Mouse (Mus musculus): ENCODE measurements at regions not wholly inside any gene's neighbourhood (a gene's known extent, or its start where the extent isn't known, plus 50 kb on each side); places are given as distances from the start of the nearest gene placed in this dataset.
A peak's percentile ranks its signal among the peaks of the same experiment; 100 is the strongest.

DNA sequence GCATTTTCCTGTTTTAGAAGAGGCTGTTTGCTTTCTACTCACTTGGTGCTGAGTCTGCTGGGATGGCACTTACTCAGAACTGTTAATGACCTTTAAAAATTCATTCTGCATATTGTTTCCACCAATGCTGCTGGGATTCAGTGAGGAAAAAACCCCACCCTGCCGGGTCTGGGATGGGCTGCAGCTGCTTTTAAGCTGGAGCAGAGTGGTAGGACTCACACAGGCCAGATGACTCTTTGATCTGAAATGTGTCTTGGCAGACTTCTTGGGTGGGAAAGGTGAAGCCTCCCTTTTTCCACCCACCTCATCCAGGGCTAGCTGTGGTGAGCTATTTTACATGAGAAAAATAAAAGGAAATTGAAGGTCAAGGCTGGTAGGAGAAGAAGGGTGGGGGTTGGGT, 56.4 kb upstream of the Ddhd1 start:
- DNase-seq (ENCODE audit: low spot score): no peak

DNA sequence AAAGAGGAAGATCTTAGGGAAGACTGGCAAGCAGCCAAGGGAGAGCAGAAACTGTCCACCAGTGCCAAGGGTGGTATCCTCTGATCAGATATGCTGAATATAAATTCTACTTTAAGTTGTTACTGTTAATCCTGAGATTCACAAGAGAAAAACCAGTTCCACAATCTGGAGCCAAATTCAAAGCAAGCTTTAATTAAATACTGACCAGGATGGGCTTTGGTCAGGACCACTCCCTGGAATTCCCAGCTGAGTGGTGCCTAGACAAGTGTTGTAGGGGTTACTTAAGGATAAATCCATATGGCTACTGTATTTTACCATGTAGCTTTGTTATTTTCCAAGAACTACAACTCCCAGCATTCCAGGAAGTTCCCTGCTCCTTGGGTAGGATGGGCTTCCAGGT, 56.8 kb upstream of the Ddhd1 start:
- no peak for DNase-seq (ENCODE audit: low spot score)

DNA sequence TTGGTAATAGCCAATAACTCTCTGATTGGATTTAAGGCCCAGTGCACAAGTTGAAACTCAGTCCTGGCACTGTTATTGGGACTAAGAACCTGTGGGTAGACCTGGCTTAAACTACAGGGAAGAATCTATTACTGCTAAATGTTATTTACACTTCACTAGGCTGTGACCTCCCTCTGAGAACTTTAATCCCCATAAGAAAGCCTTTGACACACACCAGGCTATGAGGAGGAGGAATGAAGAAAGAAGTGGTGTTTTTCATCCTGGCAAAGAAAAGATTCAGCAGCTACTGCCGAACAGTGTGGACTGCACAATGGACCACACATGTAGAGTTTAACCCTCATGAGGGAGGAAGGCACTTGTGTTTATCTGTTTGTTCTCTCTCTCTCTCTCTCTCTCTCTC, 58.2 kb upstream of the Ddhd1 start:
- DNase-seq (ENCODE audit: low spot score): no peak

DNA sequence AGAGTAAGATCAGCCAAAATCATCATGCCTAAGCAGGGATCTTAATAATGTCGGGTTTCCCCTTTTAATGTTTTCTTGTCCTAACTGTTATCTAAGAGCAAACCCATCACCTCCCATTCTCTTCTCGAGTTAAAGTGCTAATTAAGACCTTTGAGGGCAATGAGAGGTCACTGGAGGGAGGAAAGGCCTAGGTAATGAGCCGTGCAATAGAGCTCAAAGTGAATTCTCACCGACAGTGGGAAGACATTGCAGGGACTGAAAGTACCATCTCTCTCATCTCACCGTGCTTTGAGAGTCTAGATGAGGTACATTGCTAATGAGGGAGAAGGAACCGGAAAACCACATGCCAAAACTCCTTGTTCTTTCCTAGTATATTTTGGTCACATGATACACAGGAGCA, 64.9 kb upstream of the Ddhd1 start:
- DNase-seq (ENCODE audit: low spot score): no peak

DNA sequence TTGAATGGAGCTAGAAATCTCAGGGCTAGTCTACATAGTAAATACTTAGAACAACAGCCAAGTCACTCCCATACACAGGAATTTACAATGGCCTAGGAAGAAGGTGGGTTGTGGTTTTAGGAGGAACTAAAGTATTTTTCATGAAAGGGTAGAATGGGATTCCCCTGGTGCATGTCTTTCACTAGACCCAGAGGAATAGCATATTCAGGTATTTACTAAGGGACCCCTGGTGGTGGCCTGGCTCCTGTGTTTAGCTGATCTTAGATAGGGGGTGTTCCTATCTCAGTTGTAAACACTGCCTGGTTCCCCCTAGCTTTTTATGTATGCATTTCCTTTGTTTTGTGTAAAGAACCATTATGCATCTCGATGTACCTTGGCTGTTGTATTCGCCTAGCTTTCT, 66.4 kb upstream of the Ddhd1 start:
- no peak for DNase-seq (ENCODE audit: low spot score)

DNA sequence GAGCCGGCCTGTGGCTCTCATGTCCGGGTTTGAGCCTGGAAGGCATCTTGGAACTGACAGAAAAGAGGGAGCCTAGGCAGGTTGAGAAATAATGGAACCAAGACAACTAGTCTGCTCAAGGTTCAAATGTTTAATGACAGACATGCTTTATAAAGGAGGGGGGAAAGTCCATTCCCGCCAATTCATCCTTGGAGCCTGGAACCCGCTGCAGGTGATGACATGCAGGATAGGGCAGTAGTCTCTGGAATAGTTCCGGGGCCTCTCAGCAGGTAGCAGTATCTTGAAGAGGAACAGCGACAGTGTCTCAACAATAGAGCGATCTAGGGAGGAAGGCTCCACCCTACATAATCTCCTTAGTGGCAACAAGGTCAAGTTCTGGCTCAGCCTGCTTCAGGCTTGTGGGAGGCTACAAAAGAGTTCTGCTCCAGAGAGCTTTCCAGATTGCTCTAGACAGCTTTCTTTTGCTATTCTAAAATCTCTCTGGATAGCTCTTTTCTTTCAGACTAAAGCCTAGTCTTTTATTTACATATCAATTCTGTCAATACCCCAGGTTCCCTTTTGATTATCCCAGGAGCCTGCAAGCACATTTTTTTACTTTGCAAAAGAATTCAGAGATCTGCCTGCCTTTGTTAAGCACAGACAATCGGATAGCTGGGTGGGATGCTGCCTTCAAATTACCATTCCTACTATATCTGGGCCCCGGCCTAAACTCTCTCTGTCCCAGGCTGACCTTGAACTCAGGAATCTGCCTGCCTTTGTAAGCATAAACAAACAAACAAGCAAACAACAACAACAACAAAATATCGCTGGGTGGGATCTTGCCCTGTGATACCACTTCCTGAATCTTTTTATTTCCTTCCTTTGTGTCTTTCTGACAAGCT, 76.8 kb upstream of the Ddhd1 start:
- no peak for DNase-seq (ENCODE audit: low spot score)

DNA sequence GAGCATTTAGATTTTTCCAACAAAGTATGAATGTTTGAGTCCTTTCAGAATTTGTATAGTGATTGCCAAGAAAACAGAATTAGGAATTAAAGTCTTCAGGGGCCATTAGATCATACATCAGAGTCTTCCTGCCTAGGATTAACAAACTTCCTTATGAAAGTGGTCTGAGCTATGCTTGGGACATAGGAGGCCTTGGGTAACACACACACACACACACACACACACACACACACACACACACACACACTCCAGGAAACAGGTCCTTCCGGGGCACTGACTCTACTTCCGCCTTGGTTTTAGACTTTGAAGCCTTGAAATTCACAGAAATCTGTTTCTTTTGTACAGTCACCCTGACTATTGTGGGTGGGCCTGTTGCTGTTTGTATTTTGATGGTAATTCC, 80.0 kb upstream of the Ddhd1 start:
- no peak for DNase-seq (ENCODE audit: low spot score)

DNA sequence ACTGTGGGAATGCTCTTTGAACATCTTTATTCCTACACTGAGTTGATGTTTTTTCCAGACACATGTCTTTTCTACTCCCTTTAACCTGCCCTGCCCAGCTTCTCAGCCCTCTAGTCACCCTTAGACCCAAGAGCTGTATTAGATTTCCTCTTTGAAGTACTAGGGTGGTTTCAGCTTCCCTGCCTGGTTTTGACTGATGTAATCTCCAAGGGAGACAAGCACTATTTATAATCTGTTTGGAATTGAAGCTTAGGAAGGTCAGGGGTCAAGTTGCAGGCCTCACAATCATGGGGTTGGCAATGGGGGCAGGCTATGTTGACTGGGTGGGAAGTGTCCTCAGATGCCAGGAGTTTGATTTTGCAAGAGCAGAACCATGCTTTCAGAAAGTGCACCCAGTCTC, 81.7 kb upstream of the Ddhd1 start:
- DNase-seq (ENCODE audit: low spot score): no peak

DNA sequence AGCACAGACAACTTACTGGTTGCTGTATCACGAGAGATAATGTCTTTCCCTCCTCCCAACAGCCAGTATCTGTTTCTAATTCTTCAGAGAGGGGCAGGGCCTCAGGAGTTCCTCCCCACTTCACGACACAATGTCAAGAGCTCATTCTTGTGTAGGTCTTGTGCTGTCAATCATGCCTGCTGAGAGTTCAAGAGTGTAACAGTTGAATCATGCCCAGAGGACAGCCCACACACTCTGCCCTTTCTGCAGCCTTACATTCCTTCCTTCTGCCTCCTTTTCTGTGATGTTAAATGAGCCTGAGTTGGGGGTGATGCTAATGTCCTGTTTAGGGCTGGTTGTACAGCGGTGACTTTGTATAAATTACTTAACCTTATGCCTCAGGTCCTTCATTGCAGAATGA, 82.7 kb upstream of the Ddhd1 start:
- DNase-seq (ENCODE audit: low spot score): no peak

DNA sequence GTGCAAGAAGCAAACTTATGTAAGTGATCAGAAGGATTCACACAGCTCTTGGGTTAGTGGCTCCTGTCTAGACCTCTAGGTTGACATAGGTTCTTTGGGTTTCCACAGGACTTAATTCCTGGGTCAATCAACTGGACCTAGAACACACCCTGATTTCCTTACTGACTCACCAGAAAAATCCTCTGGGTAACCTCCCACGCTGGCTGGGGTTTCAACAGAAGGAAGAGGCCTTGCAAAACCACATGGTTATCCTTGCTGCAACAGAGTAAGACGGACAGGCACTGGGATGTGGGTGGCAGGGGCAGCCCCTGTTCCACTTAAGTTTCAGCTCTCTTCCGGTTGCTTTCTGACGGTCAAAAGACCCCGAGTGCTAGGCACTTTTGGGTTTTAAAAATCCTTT, 88.2 kb upstream of the Ddhd1 start:
- DNase-seq (ENCODE audit: low spot score): no peak

DNA sequence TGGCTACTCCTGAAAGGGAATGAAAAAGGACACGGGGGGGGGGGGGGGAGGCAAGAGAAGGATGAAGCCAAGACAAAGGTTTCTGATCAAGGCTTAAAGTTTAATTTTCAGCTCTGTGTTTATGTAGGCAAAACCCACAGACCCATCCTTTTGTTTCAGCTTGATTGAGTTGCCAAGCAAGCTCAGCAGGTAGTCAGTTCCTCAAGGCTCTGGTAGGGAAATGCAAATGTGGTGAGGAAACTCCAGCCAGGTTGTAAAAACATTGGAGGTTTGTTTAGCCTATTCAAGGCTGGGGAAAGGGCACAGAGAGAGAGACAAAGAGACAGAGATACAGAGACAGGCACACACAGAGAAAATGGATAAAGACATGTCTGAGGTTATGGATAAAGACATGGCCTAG, 99.4 kb upstream of the Ddhd1 start:
- no peak for DNase-seq (ENCODE audit: low spot score)

DNA sequence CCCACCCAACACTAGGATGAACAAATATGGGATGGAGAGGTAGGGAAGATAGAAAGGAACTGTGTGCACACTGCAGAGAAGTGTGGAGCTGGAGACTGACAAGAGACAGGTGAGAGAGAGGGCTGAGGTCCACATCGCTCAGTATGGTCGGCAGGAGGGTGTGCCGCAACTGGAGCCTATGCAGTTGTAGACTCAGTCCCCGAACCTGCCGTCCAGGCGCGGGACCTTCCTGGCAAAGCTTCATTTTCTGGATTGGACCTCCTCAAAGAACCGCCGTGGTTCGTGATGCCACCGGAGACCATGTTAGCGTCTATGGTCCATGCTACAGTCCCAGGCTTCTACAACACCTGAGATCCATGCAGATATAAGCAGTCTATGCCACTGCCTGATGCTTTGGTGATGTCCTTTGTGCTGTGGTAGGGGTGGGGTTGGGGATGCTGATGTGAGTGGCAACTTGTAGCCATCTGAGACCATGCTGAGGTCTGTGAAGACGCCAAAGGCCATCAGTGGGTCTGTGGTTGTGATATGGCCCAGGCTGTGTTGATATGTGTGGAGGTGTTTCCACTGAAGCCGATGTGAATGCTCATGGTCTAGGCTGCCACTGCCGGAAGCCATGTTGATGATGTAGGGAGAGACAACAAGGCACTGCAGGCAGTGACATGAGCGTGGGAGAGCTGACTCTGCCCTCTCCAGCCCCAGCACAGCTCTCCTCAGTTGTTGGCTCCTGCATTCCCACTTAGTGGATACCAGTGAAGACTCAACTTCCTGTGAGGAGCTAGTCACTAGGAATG, 103.1 kb upstream of the Ddhd1 start:
- no peak for DNase-seq (ENCODE audit: low spot score)

DNA sequence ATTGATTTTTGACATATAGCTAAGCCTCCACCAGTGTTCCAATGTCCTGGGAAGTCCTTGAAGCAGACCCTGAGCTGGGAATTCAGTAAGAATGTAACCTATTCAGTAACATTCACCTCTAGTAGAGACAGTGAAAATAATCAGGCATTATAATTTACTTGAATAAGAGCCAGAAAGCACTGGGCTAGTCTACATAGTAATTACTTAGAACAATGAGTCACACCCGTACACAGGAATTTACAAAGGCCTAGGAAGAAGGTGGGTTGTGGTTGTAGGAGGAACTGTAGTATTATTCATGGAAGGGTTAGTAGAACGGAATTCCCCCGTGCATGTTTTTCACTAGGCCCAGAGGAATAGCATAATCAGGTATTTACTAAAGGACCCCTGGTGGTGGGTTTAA, 106.3 kb upstream of the Ddhd1 start:
- no peak for DNase-seq (ENCODE audit: low spot score)

DNA sequence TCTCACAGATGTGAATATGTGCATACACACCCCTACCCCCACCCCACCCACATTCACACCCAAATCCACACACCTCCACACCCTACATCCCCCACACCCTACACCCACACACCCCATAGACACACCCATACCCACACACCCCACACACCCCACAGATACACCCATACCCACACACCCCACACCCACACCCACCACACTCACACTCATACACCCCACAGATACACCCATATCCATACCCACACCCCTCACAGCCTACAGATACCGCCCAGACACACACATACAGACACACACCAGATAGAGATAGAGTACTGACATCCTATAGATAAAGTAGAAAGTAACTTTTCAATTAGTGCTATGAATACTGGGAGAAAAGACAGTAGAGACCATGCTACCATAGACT, 108.6 kb upstream of the Ddhd1 start:
- no peak for DNase-seq (ENCODE audit: low spot score)

DNA sequence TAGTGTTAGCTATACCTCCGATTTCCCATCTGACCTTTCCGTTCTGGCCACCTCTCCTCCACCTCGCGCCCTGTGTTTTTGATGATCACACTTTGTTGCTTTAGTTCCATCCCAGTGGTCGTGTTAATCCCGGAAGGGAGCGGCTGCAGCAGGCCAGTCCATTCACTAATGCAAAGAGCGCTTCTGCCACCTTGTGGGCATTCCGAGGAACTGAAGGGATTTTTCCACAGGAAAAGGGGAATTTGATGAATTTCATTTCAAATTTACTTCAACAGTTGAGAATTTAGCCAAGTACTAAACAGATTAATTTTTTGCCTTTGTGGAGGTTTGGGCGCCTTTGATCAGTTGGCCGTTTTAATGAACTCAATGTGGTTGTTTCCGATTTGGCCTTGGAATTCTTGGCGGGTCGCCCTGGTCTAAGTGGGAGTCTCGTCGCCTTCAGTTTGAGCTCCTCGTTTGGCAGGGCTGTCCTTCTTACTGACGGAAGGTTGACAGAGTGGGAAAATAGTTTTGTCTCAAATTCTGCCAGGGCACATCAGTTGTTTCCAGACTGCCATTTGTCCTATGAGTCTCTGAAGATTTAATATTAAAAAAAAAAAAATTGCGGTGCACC, 114.8 kb upstream of the Ddhd1 start:
- DNase-seq (ENCODE audit: low spot score): peak; percentile 49

DNA sequence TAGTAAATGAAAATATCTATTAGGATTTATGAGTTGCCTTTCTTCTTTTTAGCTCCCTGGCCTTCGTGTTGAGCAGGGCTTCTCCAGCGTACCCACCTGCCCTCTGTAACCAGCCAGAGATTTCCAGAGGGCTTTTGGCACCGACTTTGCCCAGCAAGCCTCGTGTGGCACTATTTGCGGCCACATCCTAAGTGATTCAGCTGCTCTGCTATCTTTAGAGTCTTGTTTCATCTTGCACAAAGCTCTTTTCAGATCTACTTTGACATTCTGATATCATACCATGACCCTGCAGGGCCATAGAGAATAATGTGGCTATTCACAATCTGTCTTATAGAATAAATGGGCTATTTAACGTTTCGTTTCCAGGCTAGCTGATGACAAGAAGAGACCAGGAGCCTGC, 115.4 kb upstream of the Ddhd1 start:
- DNase-seq (ENCODE audit: low spot score): no peak

DNA sequence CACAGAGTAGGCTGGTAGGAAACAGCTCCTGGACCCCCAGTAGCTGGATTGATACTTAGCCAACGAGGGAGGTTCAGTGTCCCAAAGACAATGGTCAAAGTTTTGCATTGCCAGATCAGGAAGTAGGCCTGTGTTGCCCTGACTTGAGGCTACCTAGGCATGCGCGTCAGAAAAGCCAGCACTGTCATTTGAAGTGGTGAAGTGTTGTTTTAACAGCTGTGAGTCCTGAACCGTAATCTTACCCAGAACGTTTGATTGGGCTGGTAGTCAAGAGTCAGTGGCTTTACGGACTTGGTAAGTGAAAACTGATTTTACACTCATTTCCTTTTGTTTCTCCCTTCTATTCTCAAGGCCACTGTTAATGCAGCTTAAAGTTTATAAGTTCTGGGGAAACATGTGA, 123.9 kb upstream of the Ddhd1 start:
- no peak for DNase-seq (ENCODE audit: low spot score)

DNA sequence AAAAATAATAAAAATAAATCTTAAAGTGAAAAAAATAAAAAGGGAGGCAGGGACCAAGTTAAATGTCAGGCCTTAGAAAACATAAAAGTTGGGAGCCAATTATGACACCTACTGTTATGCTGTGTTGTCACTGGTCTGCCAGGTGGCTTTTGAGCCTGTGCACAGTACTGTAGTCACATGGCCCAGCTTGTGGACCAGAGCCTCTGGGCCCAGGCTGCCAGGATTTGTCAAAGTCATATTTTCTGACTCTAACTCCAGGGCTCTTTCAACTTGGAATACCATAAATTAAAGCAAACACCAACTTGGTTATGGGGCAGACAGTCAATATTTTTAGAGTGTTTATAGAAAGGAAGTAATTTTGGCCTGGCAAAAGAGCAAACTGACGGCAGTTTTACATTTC, 137.0 kb upstream of the Ddhd1 start:
- no peak for DNase-seq (ENCODE audit: low spot score)

DNA sequence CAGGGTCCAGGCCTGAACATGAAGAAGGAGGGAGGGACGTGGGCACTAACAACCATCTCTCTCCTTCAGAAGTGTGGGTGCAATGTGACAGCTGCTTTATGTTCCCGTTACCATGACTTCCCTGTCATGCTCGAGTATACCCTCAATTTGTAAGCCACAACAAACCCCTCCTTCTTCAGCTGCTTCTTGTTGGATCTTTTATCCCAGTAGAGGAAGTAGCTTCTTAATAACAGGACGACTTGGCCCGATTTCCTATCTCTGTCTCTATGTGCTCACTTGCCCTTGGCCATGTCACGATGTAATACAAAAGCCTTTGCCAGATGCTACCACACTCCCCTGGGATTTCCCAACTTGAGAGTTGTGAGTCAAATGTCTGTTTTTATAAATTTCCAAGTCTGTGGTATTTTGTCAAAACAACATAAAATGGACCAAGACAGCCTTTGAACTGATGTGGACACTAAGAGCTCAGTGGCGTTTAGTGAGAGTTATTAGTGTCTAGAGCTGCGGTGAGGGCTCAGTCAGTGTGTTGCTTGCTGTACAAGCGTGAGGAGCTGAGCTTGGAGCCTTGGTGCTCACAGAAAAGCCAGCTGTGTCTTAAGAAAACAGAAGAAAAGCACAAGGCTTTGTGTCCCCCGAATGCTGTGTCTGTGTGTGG, 138.8 kb upstream of the Ddhd1 start:
- no peak for DNase-seq (ENCODE audit: low spot score)

DNA sequence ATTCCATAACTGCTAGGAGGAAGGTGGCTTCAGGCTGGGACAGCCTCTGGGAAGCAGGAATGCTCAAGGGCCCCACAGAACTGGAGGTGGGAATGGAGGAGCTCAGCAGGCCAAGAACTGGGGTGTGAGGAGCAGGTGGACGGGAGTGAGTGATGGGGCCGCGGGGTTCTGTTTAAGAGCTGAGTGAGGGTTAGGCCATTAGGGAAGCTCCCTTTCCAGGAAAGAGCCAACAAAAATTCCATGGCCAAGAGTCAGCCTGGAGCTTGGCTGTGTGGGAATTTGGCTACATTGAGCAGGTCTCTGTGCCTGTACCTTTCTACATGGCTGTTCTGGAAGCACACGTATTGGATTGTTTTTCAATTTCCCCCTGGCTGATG, 139.4 kb upstream of the Ddhd1 start:
- DNase-seq (ENCODE audit: low spot score): no peak

DNA sequence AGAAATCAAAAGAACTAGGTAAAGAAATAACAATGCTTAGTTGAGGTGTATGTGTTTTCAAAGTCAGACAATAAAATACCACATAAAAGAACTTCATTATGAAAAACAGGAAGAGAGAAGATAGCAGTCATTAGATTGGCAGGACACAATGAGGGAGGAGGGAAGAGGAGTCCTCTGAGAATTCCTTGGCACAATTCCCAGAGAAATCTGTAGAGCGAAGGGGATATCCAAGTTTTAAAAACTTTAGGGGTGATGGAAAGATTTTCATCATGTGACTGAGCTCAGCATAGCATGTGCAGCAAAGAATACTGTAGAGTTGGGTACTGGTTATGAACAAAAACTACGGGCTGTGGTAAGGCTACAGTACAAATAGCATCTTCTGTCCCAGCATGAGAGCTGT, 141.3 kb upstream of the Ddhd1 start:
- DNase-seq (ENCODE audit: low spot score): no peak

DNA sequence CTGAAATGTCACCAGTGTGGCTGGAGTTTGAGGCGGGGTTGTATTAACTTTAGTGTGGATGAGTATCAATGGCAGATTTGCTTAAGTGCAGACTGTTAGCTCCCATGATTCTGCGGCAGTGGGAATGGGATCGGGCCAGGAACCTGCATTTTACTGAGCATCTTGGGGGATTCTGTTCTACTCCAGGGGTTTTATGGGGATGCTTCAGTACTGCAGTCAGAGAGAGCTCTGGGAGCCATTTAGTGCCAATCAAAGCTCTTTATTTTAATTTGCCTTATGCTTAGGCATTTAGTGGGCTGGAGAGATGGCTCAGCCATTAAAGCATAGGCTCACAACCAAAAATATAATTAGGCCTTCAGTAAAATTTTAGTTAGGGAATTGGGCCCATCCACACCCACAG, 148.0 kb upstream of the Ddhd1 start:
- DNase-seq (ENCODE audit: low spot score): no peak

Measured in urinary bladder, postnatal 25 days (tissue).